Mouse (Mus musculus) thymus, postnatal 14 days (tissue): ENCODE results near the gene Gm1553.

Source experiments
- DNase-seq: peaks from one replicate; pipeline ENCODE4 v3.0.0; 2021

Gene Gm1553

GRCm38 (mm10) chr10:82492518-82492917, at the start of gene Gm1553:
Gm1553 (minus strand) TSS chr10:82492618.
- DNase-seq = no peak
